ENCODE assay signal across 8 mouse cellular contexts in the genomic region with DNA sequence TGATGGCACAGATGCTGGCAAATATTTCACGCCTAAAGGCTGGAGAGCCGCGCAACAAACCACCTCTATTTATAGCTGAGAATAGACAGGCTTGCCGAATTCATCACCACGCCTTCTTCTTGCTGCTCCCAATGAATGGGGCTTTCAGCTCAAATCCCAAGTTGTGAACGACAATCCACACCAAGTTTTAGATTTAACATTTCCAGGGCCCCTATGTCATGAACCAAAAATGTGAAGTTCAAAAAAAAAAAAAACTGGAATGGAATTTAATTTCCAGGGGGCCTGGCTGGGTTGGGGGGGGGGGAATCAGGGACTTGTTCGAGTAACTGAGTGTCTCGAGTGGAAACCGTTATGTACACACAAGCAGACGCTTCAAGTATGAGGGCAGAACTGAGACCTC. TPM values are rescaled to one million over a fixed set of nuclear protein-coding genes. Genes with fewer than 3 reads are reported as not detected.
DNase-seq lines count a peak whose midpoint lies in the region; ATAC-seq and TF ChIP-seq lines count a peak whose summit lies in the region.

No protein-coding gene starts in this region.

- H3K36me3 ChIP-seq in lung, postnatal 0 days (ENCODE audit: insufficient read depth, low read length): no peaks in the 10 kb centered on the region
- H3K36me3 ChIP-seq in forebrain, postnatal 0 days (ENCODE audit: insufficient read depth): no peaks in the 10 kb centered on the region
- H3K36me3 ChIP-seq in stomach, embryonic 15.5 days: no peaks in the 10 kb centered on the region

- H3K27me3 ChIP-seq in lung, postnatal 0 days (replicated peaks; ENCODE audit: insufficient read depth, low read length): no peaks in the 10 kb centered on the region
- H3K27me3 ChIP-seq in forebrain, postnatal 0 days (ENCODE audit: insufficient read depth, low read length): no peaks in the 10 kb centered on the region
- H3K27me3 ChIP-seq in stomach, embryonic 15.5 days (replicated peaks): no peaks in the 10 kb centered on the region

- TF ChIP-seq CTCF in lung, postnatal 0 days (IDR thresholded peaks at IDR 0.05): no peak
- no peak for TF ChIP-seq CTCF in forebrain, postnatal 0 days (IDR thresholded peaks at IDR 0.05; ENCODE audit: low read depth)
- TF ChIP-seq CTCF in gastrocnemius, adult 2 months (IDR thresholded peaks at IDR 0.05): no peak

- no peak overlapping the region for H3K4me3 ChIP-seq in lung, postnatal 0 days (ENCODE audit: low read depth, low read length)
- peak overlapping the region; percentile 26 for H3K4me3 ChIP-seq in forebrain, postnatal 0 days (ENCODE audit: low read depth, low read length)
- H3K4me3 ChIP-seq in stomach, embryonic 15.5 days (replicated peaks): no peak overlapping the region; the same call in 1 of the 2 replicates
- no peak overlapping the region for H3K4me3 ChIP-seq in gastrocnemius, adult 2 months

- intact Hi-C loops in gastrocnemius, adult 2 months (cut with DNase I): no loop called here

- 25% methylated on average over 10 of the region's 10 CpGs for WGBS in lung, postnatal 0 days
- 7% methylated on average over 10 of the region's 10 CpGs for WGBS in forebrain, postnatal 0 days
- WGBS in stomach, embryonic 15.5 days: 14% methylated on average over 10 of the region's 10 CpGs

- peaks cover 5% of the 10 kb centered on the region; the same call in 1 of the 2 replicates for H3K4me1 ChIP-seq in lung, postnatal 0 days (ENCODE audit: insufficient read depth, low read depth, low read length)
- H3K4me1 ChIP-seq in forebrain, postnatal 0 days (ENCODE audit: insufficient read depth): no peaks in the 10 kb centered on the region
- H3K4me1 ChIP-seq in stomach, embryonic 15.5 days: 0 out of 2 replicates have a peak, but pooled peaks cover 2% of the 10 kb centered on the region

- no peak for TF ChIP-seq EP300 in lung, postnatal 0 days (IDR thresholded peaks at IDR 0.05)

- peak; percentile 61 for ATAC-seq in lung, postnatal 0 days
- ATAC-seq in forebrain, postnatal 0 days: peak; percentile 86
- no peak for ATAC-seq in stomach, embryonic 15.5 days (ENCODE audit: insufficient read depth, low FRiP score, low read depth)
- no peak for ATAC-seq in megakaryocyte, adult 5-6 weeks (ENCODE audit: poor library complexity, severe bottlenecking)

- H3K9me3 ChIP-seq in lung, postnatal 0 days (ENCODE audit: low read length): no peaks in the 10 kb centered on the region
- no peaks in the 10 kb centered on the region for H3K9me3 ChIP-seq in forebrain, postnatal 0 days (ENCODE audit: low read length)
- H3K9me3 ChIP-seq in stomach, embryonic 15.5 days: no peaks in the 10 kb centered on the region

- peak overlapping the region; percentile 9; the same call in 1 of the 2 replicates for H3K4me2 ChIP-seq in lung, postnatal 0 days (replicated peaks; ENCODE audit: low read depth, low read length)
- peak overlapping the region; percentile 44 for H3K4me2 ChIP-seq in forebrain, postnatal 0 days (ENCODE audit: low read depth)
- peak overlapping the region; percentile 29 for H3K4me2 ChIP-seq in stomach, embryonic 15.5 days

- no peak overlapping the region for H3K9ac ChIP-seq in lung, postnatal 0 days (replicated peaks; ENCODE audit: low read depth)
- peak overlapping the region; percentile 7; the same call in 1 of the 2 replicates for H3K9ac ChIP-seq in forebrain, postnatal 0 days
- no peak overlapping the region for H3K9ac ChIP-seq in stomach, embryonic 15.5 days

- peak overlapping the region; percentile 76; the same call in 1 of the 2 replicates for H3K27ac ChIP-seq in lung, postnatal 0 days (ENCODE audit: low read length)
- H3K27ac ChIP-seq in forebrain, postnatal 0 days (ENCODE audit: low read depth, low read length): no peak overlapping the region
- H3K27ac ChIP-seq in stomach, embryonic 15.5 days: peak overlapping the region; percentile 77
- no peak overlapping the region for H3K27ac ChIP-seq in gastrocnemius, adult 2 months

- DNase-seq in lung, postnatal 0 days (ENCODE audit: low spot score): peak; percentile 78
- DNase-seq in lung, postnatal 25 days (ENCODE audit: low spot score): no peak
- peak; percentile 65 for DNase-seq in forebrain, postnatal 0 days
- DNase-seq in layer of hippocampus, postnatal 10 days (ENCODE audit: low spot score in 2 of 2): peak; percentile 13 to 31
- no peak for DNase-seq in urinary bladder, postnatal 25 days (ENCODE audit: low spot score)
- no peak for DNase-seq in gastrocnemius, adult 2 months

RNA-seq across cellular contexts. Expression of a gene that starts 42.1 kb away (rescaled TPM):
- polyA plus RNA-seq in lung, postnatal 0 days (2015; fragmentation: Nextera tagmentation; extraction: Ambion mirVana): 15.9 and 18.8 TPM in 2 replicates
- 31.6 and 37.8 TPM in 2 replicates for total RNA-seq in forebrain, postnatal 0 days (2014; rRNA removed)
- 8.1 and 12.8 TPM in 2 replicates for polyA plus RNA-seq in forebrain, postnatal 0 days (2015; fragmentation: Nextera tagmentation; extraction: Ambion mirVana)
- total RNA-seq in layer of hippocampus, postnatal 10 days (2021): 10 to 100 TPM; 34.3 to 34.5 TPM
- 16.1 and 17.3 TPM in 2 replicates for polyA plus RNA-seq in stomach, embryonic 15.5 days (2015; fragmentation: Nextera tagmentation; extraction: Ambion mirVana)
- 1 to 10 TPM; 8.0 to 8.3 TPM for total RNA-seq in gastrocnemius, adult 2 months (2021)
- 18.2 and 18.8 TPM in 2 replicates for total RNA-seq in megakaryocyte, adult 5-6 weeks (2015)
- total RNA-seq in megakaryocyte, adult 5-6 weeks (2017): 12.9 and 17.9 TPM in 2 replicates

Comparison
In these comparisons a context has a peak if more than half of its experiments do, and no peak if none do; other contexts are left out.
1. DNase-seq: peak in lung, postnatal 0 days (single experiment), forebrain, postnatal 0 days (single experiment) and layer of hippocampus, postnatal 10 days (2 of 2); none in lung, postnatal 25 days (single experiment), urinary bladder, postnatal 25 days (single experiment) and gastrocnemius, adult 2 months (single experiment).
2. ATAC-seq: peak in lung, postnatal 0 days (single experiment) and forebrain, postnatal 0 days (single experiment); none in stomach, embryonic 15.5 days (single experiment) and megakaryocyte, adult 5-6 weeks (single experiment).
3. H3K27ac ChIP-seq: peak in lung, postnatal 0 days (single experiment) and stomach, embryonic 15.5 days (single experiment); none in forebrain, postnatal 0 days (single experiment) and gastrocnemius, adult 2 months (single experiment).
4. Peak in every context shown above with its lines, with median percentiles within 50 percentile points of each other: H3K4me2 ChIP-seq.